Mouse (Mus musculus) limb, embryonic 11.5 days (tissue): ENCODE results near the gene Slfn8. TPM values are rescaled to one million over a fixed set of nuclear protein-coding genes. Genes with fewer than 3 reads are reported as not detected.
A peak's percentile ranks its signal among the peaks of the same experiment; 100 is the strongest.
"Not testable (repeated sequence)": the region's sequence is repeated elsewhere in the genome, so short reads cannot be mapped to it uniquely, and the experiment has no call there.

Experiments
- ATAC-seq: fragments of 200-750 bp; cut with Nextera tagmentation; 2 replicates; pipeline ENCODE4 v1.8.0; 2017; ENCODE audit warnings: low read depth; ENCODE audit not compliant: insufficient number of reproducible peaks, low FRiP score, low TSS enrichment
- DNase-seq: peaks from one replicate; pipeline ENCODE4 v3.0.0-alpha.2; 2015; ENCODE audit warnings: low spot score
- H3K27ac ChIP-seq: fragments of 300-500 bp; sonication (generic); replicated peaks from 2 replicates; pipeline ENCODE4 v1.5.1; 2014; ENCODE audit warnings: low read depth, mild to moderate bottlenecking, low read length
- H3K27me3 ChIP-seq: fragments of 300-500 bp; sonication (generic); 2 replicates; pipeline ENCODE4 v1.6.1; 2014; ENCODE audit warnings: mild to moderate bottlenecking, low read length, mixed read lengths; ENCODE audit not compliant: control insufficient read depth, insufficient read depth
- H3K36me3 ChIP-seq: fragments of 300-500 bp; sonication (generic); 2 replicates; pipeline ENCODE4 v1.6.1; 2014; ENCODE audit warnings: mild to moderate bottlenecking, low read length, moderate library complexity, mixed read lengths; ENCODE audit not compliant: control insufficient read depth, insufficient read depth
- H3K4me1 ChIP-seq: fragments of 300-500 bp; sonication (generic); 2 replicates; pipeline ENCODE4 v1.6.1; 2014; ENCODE audit warnings: low read length, mixed read lengths; ENCODE audit not compliant: control insufficient read depth, insufficient read depth
- H3K4me2 ChIP-seq: fragments of 300-500 bp; sonication (generic); 2 replicates; pipeline ENCODE4 v1.6.1; 2014; ENCODE audit warnings: low read depth, mild to moderate bottlenecking, moderate library complexity; ENCODE audit not compliant: severe bottlenecking
- H3K4me3 ChIP-seq: fragments of 300-500 bp; sonication (generic); 2 replicates; pipeline ENCODE4 v1.5.1; 2014; ENCODE audit warnings: low read depth, low read length
- H3K9ac ChIP-seq: fragments of 300-500 bp; sonication (generic); 2 replicates; pipeline ENCODE4 v1.6.1; 2014; ENCODE audit warnings: mild to moderate bottlenecking, low read length
- H3K9me3 ChIP-seq: fragments of 300-500 bp; sonication (generic); 2 replicates; pipeline ENCODE4 v1.6.1; 2016; ENCODE audit warnings: low read length; ENCODE audit not compliant: control insufficient read depth
- WGBS: fragments of 180-500 bp; shearing (Covaris S2); extraction: QIAGEN DNeasy Blood & Tissue Kit; methylation state at CpG from one replicate; pipeline ENCODE4 v1.1.7; 2014; 5-methylcytosine and 5-hydroxymethylcytosine counted together
- polyA plus RNA-seq: library from polyadenylated mRNA; unstranded; fragments of >200 nt; fragmentation: Nextera tagmentation; extraction: Ambion mirVana; gene quantifications from 2 replicates; pipeline ENCODE4 v1.2.1, GENCODE M21; 2014

The Slfn8 gene
- polyA plus RNA-seq, 1 experiment from 2014 or later: 0.48 TPM

DNA sequence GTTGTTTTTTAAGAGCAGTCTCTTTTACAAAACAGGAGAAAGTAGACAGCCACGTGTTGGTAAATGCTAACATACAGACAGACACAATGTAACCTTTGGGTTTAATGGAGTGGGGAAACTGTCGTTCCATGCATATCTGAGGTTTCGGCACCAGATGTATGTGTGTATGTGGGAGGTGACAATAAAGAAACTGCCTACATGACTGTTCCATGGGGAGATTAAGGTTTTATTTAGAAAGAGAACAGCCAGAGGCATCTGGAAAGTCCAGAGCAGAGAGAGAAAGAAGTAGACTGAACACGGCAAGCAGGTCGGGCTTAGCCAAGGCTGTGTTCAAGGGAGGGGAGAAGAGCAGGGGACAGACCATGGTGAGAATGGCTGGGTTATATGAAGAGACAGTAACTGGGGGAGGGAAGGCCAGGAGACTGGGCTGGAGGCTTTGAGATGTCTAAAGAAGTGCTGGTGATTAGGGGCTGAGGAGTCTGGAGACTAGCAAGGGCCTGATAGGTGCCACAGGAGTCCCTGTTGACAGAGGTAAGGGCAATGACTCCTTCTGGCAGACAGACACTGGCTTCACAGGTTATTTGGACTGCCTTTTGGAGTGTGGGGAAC is 39.9 kb upstream of the Slfn8 start:
- Histone ChIP-seq H3K27ac (no peak overlapping the region), H3K4me2 (no peak overlapping the region), H3K36me3 (no peaks in the 10 kb centered on the region), H3K4me1 (no peaks in the 10 kb centered on the region), H3K9ac (no peak overlapping the region), H3K27me3 (no peaks in the 10 kb centered on the region), H3K9me3 (no peaks in the 10 kb centered on the region), H3K4me3 (no peak overlapping the region)
- ATAC-seq: no peak
- 78% methylated on average over 5 of the region's 5 CpGs for WGBS
- no peak for DNase-seq

DNA sequence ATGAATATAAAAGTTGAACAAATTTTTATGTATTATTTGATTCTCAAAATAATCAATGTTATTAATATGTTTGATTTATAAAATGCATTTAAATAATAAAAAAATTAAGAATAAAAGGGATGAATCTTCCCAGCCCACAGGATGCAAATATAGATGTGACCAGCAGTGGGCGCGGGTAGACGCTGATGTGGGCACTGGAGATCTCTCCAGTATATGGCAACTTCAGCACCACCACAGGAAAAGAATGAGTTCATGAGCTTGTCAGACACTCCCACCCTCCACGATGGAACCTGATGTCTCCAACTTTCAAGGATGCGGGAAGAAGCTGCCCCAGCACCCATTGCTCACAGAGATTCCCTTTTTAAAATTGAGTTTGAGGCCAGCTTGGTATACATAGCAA is 37.3 kb upstream of the Slfn8 start:
- H3K27ac ChIP-seq: no peak overlapping the region
- no peak overlapping the region for H3K9ac ChIP-seq
- no peaks in the 10 kb centered on the region for H3K27me3 ChIP-seq
- WGBS: 5% methylated on average over 5 of the region's 5 CpGs
- no peak overlapping the region for H3K4me2 ChIP-seq
- ATAC-seq (no peak), DNase-seq (peak; percentile 71)
- no peaks in the 10 kb centered on the region for H3K4me1 ChIP-seq
- H3K9me3 ChIP-seq: no peaks in the 10 kb centered on the region
- H3K4me3 ChIP-seq: no peak overlapping the region
- no peaks in the 10 kb centered on the region for H3K36me3 ChIP-seq

DNA sequence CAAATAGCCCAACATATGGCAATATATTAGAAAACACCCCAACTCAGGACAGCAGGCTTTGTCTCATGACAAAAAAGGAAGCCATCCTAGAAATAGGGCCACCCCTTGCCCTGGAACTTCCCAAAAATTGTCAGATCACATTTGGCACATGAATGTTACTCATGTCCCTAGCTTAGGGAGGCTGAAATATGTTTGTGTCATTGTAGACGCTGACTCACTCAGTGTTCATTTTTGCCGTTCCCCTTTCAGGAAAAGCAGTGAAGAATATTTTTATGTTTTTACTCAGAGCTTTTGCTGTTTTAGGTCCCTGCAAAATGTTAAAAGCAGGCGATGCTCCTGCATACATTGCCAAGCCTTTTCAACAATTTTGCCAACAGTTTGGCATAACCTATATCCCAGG is 25.0 kb upstream of the Slfn8 start:
- H3K27me3 ChIP-seq: no peaks in the 10 kb centered on the region
- 84% methylated on average over 3 of the region's 3 CpGs for WGBS
- no peaks in the 10 kb centered on the region for H3K36me3 ChIP-seq

DNA sequence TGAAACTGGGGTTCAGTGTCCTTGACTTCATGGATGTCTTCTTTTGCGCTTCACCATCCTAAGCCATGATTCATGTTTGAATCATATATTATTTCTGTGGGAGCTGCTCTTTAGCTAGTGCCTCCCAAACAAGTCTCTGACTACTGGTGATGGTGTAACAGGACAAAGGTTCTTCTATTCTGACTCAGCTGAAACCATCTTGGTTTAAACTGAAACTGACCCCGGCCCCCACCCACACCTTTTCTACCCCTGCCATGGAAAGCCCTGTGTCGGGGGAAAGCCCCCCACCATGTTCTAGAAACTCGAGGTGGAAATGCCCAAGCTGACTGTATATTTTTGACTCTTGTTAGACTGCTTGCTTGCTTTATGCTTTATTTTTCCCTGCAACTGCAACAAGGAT is 23.3 kb upstream of the Slfn8 start:
- Histone ChIP-seq H3K9me3 (no peaks in the 10 kb centered on the region), H3K36me3 (no peaks in the 10 kb centered on the region), H3K27ac (no peak overlapping the region), H3K4me1 (no peaks in the 10 kb centered on the region), H3K4me3 (no peak overlapping the region), H3K27me3 (no peaks in the 10 kb centered on the region), H3K9ac (no peak overlapping the region), H3K4me2 (no peak overlapping the region)
- ATAC-seq (no peak), DNase-seq (no peak)
- 85% methylated on average over 4 of the region's 4 CpGs for WGBS

More for the DNA sequence above, 25.0 kb upstream of the Slfn8 start:
- no peak for ATAC-seq
- H3K27ac ChIP-seq: no peak overlapping the region
- DNase-seq: no peak
- H3K4me1 ChIP-seq: no peaks in the 10 kb centered on the region
- H3K9me3 ChIP-seq: no peaks in the 10 kb centered on the region
- H3K4me3 ChIP-seq: no peak overlapping the region
- no peak overlapping the region for H3K9ac ChIP-seq
- H3K4me2 ChIP-seq: no peak overlapping the region

DNA sequence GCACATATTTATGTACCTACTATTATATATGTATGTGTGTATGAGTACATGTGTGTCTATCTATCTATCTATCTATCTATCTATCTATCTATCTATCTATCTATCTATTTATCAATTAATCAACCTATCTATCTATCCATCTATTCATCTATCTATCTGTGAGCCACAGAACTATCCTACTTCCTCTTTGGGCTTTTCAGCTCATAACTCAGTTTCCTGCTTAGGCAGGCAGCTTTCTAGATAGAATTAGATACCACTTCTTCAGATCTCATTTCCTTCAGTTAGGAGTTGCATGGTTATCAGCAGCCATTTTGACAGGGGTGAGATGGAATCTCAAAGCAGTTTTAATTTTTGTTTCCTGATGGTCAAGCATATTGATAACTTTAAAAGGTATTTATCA is 20.4 kb upstream of the Slfn8 start:
- Histone ChIP-seq H3K9ac (no peak overlapping the region), H3K9me3 (no peaks in the 10 kb centered on the region), H3K27ac (no peak overlapping the region), H3K4me2 (no peak overlapping the region), H3K36me3 (no peaks in the 10 kb centered on the region), H3K4me3 (no peak overlapping the region), H3K27me3 (no peaks in the 10 kb centered on the region), H3K4me1 (no peaks in the 10 kb centered on the region)
- ATAC-seq (no peak), DNase-seq (no peak)

DNA sequence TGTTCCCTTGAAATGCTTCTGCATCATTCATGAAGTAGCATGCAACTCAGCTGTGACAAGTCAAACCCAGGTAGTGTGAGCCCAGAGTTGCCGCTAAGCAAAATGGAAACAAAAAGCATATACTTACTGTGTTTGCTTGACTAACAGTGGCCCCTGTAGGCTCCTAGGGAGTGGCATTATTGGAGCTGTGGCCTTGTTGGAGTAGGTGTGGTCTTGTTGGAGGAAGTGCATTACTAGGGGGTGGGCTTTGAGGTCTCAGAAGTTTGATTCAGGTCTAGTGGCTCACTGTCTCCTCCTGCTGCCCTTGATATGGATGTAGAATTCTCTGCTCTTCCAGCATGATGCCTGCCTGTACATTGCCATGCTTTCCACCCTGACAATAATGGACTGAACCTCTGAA is 19.7 kb upstream of the Slfn8 start:
- Histone ChIP-seq H3K36me3 (no peaks in the 10 kb centered on the region), H3K4me3 (no peak overlapping the region), H3K4me1 (no peaks in the 10 kb centered on the region), H3K27ac (no peak overlapping the region), H3K4me2 (no peak overlapping the region), H3K9me3 (no peaks in the 10 kb centered on the region), H3K27me3 (no peaks in the 10 kb centered on the region), H3K9ac (no peak overlapping the region)
- no peak for DNase-seq
- WGBS: 40% methylated on average over 1 of the region's 1 CpGs
- ATAC-seq: no peak

DNA sequence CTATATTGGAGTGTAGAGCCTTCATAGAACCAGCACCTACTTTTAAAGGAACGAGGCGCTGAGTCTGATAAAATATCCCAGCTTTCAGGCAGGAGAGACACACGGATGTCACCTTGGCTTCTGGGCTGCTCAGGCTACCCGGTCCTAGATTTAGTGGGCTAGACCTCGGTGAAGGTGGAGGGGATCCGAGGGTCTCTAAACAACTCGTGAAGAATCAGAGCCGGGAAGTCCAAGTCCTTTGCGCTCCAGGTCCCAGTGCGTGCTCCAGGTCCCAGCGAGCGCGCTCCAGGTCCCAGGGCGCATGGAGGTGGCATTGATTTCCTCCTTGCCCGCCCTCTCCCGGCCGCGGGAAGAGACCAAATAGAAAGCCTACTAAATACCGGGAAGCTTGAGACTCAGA is 19.2 kb upstream of the Slfn8 start:
- H3K27ac ChIP-seq: no peak overlapping the region

DNA sequence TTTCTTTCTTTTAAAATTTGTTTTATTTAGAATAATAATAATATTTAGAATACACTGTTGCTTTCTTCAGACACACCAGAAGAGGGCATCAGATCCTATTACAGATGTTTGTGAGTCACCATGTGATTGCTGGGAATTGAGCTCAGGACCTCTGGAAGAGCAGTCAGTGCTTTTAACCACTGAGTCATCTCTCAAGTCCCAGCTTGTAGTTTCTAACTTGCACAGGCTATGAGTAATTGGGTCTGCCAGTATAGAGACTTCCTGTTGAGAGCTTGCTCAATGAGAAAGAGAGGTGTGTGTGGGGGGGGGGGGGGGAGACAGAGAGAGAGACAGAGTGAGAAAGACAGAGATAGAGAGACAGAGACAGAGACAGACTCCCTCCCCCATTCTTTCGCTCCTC is 18.5 kb upstream of the Slfn8 start:
- Histone ChIP-seq H3K9ac (no peak overlapping the region), H3K4me3 (no peak overlapping the region), H3K9me3 (no peaks in the 10 kb centered on the region), H3K27ac (no peak overlapping the region), H3K36me3 (no peaks in the 10 kb centered on the region), H3K4me1 (no peaks in the 10 kb centered on the region), H3K4me2 (no peak overlapping the region), H3K27me3 (no peaks in the 10 kb centered on the region)
- ATAC-seq (no peak), DNase-seq (no peak)
- WGBS: 57% methylated on average over 1 of the region's 1 CpGs

More for the DNA sequence above, 19.2 kb upstream of the Slfn8 start:
- Histone ChIP-seq H3K9ac (no peak overlapping the region), H3K4me2 (peak overlapping the region; percentile 21; the same call in 1 of the 2 replicates), H3K4me3 (no peak overlapping the region), H3K4me1 (no peaks in the 10 kb centered on the region), H3K36me3 (no peaks in the 10 kb centered on the region), H3K27me3 (no peaks in the 10 kb centered on the region), H3K9me3 (no peaks in the 10 kb centered on the region)
- WGBS: 11% methylated on average over 19 of the region's 19 CpGs
- no peak for ATAC-seq
- no peak for DNase-seq

DNA sequence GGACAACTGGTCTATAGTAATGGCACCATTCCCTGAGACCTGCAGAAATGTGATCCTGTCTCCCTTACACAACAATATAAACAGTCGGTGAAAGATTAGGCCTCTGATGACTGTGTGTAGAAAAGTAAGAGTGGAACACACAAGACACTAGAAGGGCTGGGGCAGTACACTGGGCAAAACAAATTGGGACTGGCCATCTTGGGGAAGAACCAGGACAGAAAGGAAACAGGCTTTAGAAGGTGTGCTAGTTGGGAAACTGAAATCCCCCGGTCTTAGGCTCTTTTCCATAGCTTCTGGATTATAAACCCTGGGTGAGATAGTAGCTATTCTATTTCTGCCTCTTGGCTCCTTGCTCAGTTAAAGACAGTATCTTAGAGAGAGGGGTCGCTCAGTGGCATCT is 18.1 kb upstream of the Slfn8 start:
- not testable (repeated sequence) for ATAC-seq, H3K36me3 ChIP-seq, H3K4me2 ChIP-seq, DNase-seq, H3K4me3 ChIP-seq, H3K27me3 ChIP-seq, H3K4me1 ChIP-seq, H3K9ac ChIP-seq, H3K9me3 ChIP-seq, H3K27ac ChIP-seq
- WGBS: 87% methylated on average over 3 of the region's 3 CpGs
